Mouse (Mus musculus): Measurements from ENCODE around the gene Rhbg. TPM values are rescaled to one million over a fixed set of nuclear protein-coding genes. Genes with fewer than 3 reads are reported as not detected.
"Not testable (repeated sequence)": the region's sequence is repeated elsewhere in the genome, so short reads cannot be mapped to it uniquely, and the experiment has no call there.

The Rhbg gene
- 3.9 and 4.9 TPM in 2 replicates for polyA plus RNA-seq (2015; fragmentation: Nextera tagmentation; extraction: Ambion mirVana)

GRCm38 (mm10) chr3:88254268-88254926 is at the start of gene Rhbg:
TSS of gene Rhbg (minus strand) at chr3:88254709.
- Histone ChIP-seq H3K27me3 (replicated peaks; ENCODE audit: insufficient read depth, low read length) (0 out of 2 replicates have a peak, but pooled peaks cover 14% of the 10 kb centered on the region), H3K9me3 (ENCODE audit: low read length) (no peaks in the 10 kb centered on the region), H3K9ac (replicated peaks; ENCODE audit: low read depth) (no peak within 1 kb of the TSS; the same call in 1 of the 2 replicates), H3K27ac (ENCODE audit: low read length) (no peak within 1 kb of the TSS), H3K4me1 (ENCODE audit: insufficient read depth, low read depth, low read length) (no peaks in the 10 kb centered on the region), H3K4me3 (ENCODE audit: low read depth, low read length) (peak within 1 kb of the TSS; percentile 50), H3K36me3 (ENCODE audit: insufficient read depth, low read length) (no peaks in the 10 kb centered on the region), H3K4me2 (replicated peaks; ENCODE audit: low read depth, low read length) (peak within 1 kb of the TSS; percentile 64)
- DNase-seq (ENCODE audit: low spot score) (peak; percentile 71), ATAC-seq (peak; percentile 90)
- 2% methylated on average over 34 of the region's 34 CpGs for WGBS
- TF ChIP-seq CTCF (IDR thresholded peaks at IDR 0.05) (peak; percentile 17; the same call in 1 of the 2 replicates), EP300 (IDR thresholded peaks at IDR 0.05) (no peak)

- no peak overlapping the region for H3K9ac ChIP-seq (replicated peaks; ENCODE audit: low read depth)
- ATAC-seq (no peak), DNase-seq (ENCODE audit: low spot score) (no peak)
- H3K4me2 ChIP-seq (replicated peaks; ENCODE audit: low read depth, low read length) = no peak overlapping the region
- H3K9me3 ChIP-seq (ENCODE audit: low read length) = no peaks in the 10 kb centered on the region
- TF ChIP-seq CTCF (IDR thresholded peaks at IDR 0.05) (no peak), EP300 (IDR thresholded peaks at IDR 0.05) (no peak)
- H3K4me1 ChIP-seq (ENCODE audit: insufficient read depth, low read depth, low read length) = peaks cover 6% of the 10 kb centered on the region; the same call in 1 of the 2 replicates
- H3K27me3 ChIP-seq (replicated peaks; ENCODE audit: insufficient read depth, low read length) = no peaks in the 10 kb centered on the region
- peaks cover 24% of the 10 kb centered on the region; the same call in 1 of the 2 replicates for H3K36me3 ChIP-seq (ENCODE audit: insufficient read depth, low read length)
- no peak overlapping the region for H3K4me3 ChIP-seq (ENCODE audit: low read depth, low read length)
- no peak overlapping the region for H3K27ac ChIP-seq (ENCODE audit: low read length)
- 81% methylated on average over 1 of the region's 1 CpGs for WGBS
Measured at GRCm38 (mm10) chr3:88299172-88299571, 44.7 kb upstream of the Rhbg start.

GRCm38 (mm10) chr3:88297321-88297851 is 42.9 kb upstream of the Rhbg start:
- peak overlapping the region; percentile 72 for H3K9ac ChIP-seq (replicated peaks; ENCODE audit: low read depth)
- peak overlapping the region; percentile 80 for H3K4me3 ChIP-seq (ENCODE audit: low read depth, low read length)
- ATAC-seq (no peak), DNase-seq (ENCODE audit: low spot score) (peak; percentile 31)
- peaks cover 6% of the 10 kb centered on the region; the same call in 1 of the 2 replicates for H3K4me1 ChIP-seq (ENCODE audit: insufficient read depth, low read depth, low read length)
- H3K4me2 ChIP-seq (replicated peaks; ENCODE audit: low read depth, low read length) = peak overlapping the region; percentile 58
- TF ChIP-seq CTCF (IDR thresholded peaks at IDR 0.05) (no peak), EP300 (IDR thresholded peaks at IDR 0.05) (no peak)
- peak overlapping the region; percentile 88 for H3K27ac ChIP-seq (ENCODE audit: low read length)
- WGBS = under 1% methylated on average over 30 of the region's 30 CpGs
- no peaks in the 10 kb centered on the region for H3K9me3 ChIP-seq (ENCODE audit: low read length)
- H3K36me3 ChIP-seq (ENCODE audit: insufficient read depth, low read length) = peaks cover 15% of the 10 kb centered on the region; the same call in 1 of the 2 replicates
- H3K27me3 ChIP-seq (replicated peaks; ENCODE audit: insufficient read depth, low read length) = no peaks in the 10 kb centered on the region

- TF ChIP-seq CTCF (IDR thresholded peaks at IDR 0.05) = peak; percentile 46
- TF ChIP-seq EP300 (IDR thresholded peaks at IDR 0.05) = no peak
- peak; percentile 99 for ATAC-seq
- Histone ChIP-seq H3K9me3 (ENCODE audit: low read length) (no peaks in the 10 kb centered on the region), H3K9ac (replicated peaks; ENCODE audit: low read depth) (peak within 1 kb of the TSS; percentile 72), H3K36me3 (ENCODE audit: insufficient read depth, low read length) (peaks cover 14% of the 10 kb centered on the region; the same call in 1 of the 2 replicates), H3K27me3 (replicated peaks; ENCODE audit: insufficient read depth, low read length) (no peaks in the 10 kb centered on the region), H3K4me1 (ENCODE audit: insufficient read depth, low read depth, low read length) (peaks cover 6% of the 10 kb centered on the region; the same call in 1 of the 2 replicates), H3K4me2 (replicated peaks; ENCODE audit: low read depth, low read length) (peak within 1 kb of the TSS; percentile 61), H3K4me3 (ENCODE audit: low read depth, low read length) (peak within 1 kb of the TSS; percentile 80), H3K27ac (ENCODE audit: low read length) (peak within 1 kb of the TSS; percentile 88)
- DNase-seq (ENCODE audit: low spot score) = peak; percentile 99
- 1% methylated on average over 44 of the region's 44 CpGs for WGBS
Measured at GRCm38 (mm10) chr3:88296561-88297318, 42.2 kb upstream of the Rhbg start, which contains the start of the genes Tsacc and Cct3. TSS of gene Tsacc (minus strand) at chr3:88296999. TSS of gene Cct3 (plus strand) at chr3:88297116.

GRCm38 (mm10) chr3:88296110-88296560 is 41.6 kb upstream of the Rhbg start:
- H3K9ac ChIP-seq (replicated peaks; ENCODE audit: low read depth) = peak overlapping the region; percentile 17; the same call in 1 of the 2 replicates
- H3K4me1 ChIP-seq (ENCODE audit: insufficient read depth, low read depth, low read length) = peaks cover 6% of the 10 kb centered on the region; the same call in 1 of the 2 replicates
- peak overlapping the region; percentile 80 for H3K4me3 ChIP-seq (ENCODE audit: low read depth, low read length)
- under 1% methylated on average over 12 of the region's 12 CpGs for WGBS
- no peaks in the 10 kb centered on the region for H3K27me3 ChIP-seq (replicated peaks; ENCODE audit: insufficient read depth, low read length)
- ATAC-seq = no peak
- TF ChIP-seq EP300 (IDR thresholded peaks at IDR 0.05) (no peak), CTCF (IDR thresholded peaks at IDR 0.05) (no peak)
- no peaks in the 10 kb centered on the region for H3K9me3 ChIP-seq (ENCODE audit: low read length)
- DNase-seq (ENCODE audit: low spot score) = peak; percentile 5
- H3K4me2 ChIP-seq (replicated peaks; ENCODE audit: low read depth, low read length) = peak overlapping the region; percentile 61
- H3K27ac ChIP-seq (ENCODE audit: low read length) = peak overlapping the region; percentile 77; the same call in 1 of the 2 replicates
- H3K36me3 ChIP-seq (ENCODE audit: insufficient read depth, low read length) = peaks cover 8% of the 10 kb centered on the region; the same call in 1 of the 2 replicates

GRCm38 (mm10) chr3:88295272-88295671 is 40.8 kb upstream of the Rhbg start:
- not testable (repeated sequence) for H3K4me2 ChIP-seq (replicated peaks; ENCODE audit: low read depth, low read length); ATAC-seq

More at GRCm38 (mm10) chr3:88295272-88295671, 40.8 kb upstream of the Rhbg start:
- not testable (repeated sequence) for H3K9ac ChIP-seq (replicated peaks; ENCODE audit: low read depth); H3K4me3 ChIP-seq (ENCODE audit: low read depth, low read length); H3K36me3 ChIP-seq (ENCODE audit: insufficient read depth, low read length); H3K9me3 ChIP-seq (ENCODE audit: low read length); H3K27ac ChIP-seq (ENCODE audit: low read length); DNase-seq (ENCODE audit: low spot score); H3K4me1 ChIP-seq (ENCODE audit: insufficient read depth, low read depth, low read length); H3K27me3 ChIP-seq (replicated peaks; ENCODE audit: insufficient read depth, low read length)
- WGBS = 81% methylated on average over 1 of the region's 1 CpGs

Data from lung, postnatal 0 days (tissue).